Mouse (Mus musculus): ENCODE measurements at regions not wholly inside any gene's neighbourhood (a gene's known extent, or its start where the extent isn't known, plus 50 kb on each side); places are given as distances from the start of the nearest gene placed in this dataset.

DNA sequence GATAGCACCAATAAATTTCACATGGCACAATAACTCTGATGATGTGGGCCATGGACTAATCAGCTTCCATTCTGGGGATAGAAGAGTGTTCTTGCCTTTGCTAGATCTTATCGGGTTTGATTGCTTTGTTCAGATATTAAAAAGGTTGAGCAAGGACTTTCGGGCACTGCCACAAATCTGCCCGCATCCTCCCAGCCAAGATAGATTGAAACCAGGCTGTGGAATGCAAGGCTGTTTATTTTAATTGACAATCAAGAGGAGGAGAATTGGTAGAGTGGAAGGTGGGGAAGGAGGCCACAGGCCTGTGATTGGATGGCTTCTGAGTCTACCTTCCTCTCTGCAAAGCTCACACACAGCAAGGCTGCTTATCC, 106.5 kb upstream of the Cadm1 start:
- H3K4me2 ChIP-seq (ENCODE audit: low read length) = no peak overlapping the region
- H3K36me3 ChIP-seq (ENCODE audit: control insufficient read depth, insufficient read depth, low read length) = no peaks in the 10 kb centered on the region
- 0 out of 2 replicates have a peak, but pooled peaks cover 5% of the 10 kb centered on the region for H3K4me1 ChIP-seq (replicated peaks; ENCODE audit: control insufficient read depth, insufficient read depth, low read length)
- H3K27me3 ChIP-seq (replicated peaks; ENCODE audit: control insufficient read depth, insufficient read depth, low read length) = no peaks in the 10 kb centered on the region
- no peak overlapping the region for H3K9ac ChIP-seq (ENCODE audit: low read length)
- H3K4me3 ChIP-seq (ENCODE audit: low read depth, low read length) = no peak overlapping the region
- H3K27ac ChIP-seq (ENCODE audit: low read depth) = no peak overlapping the region
- WGBS = 72% methylated on average over 3 of the region's 3 CpGs
- no peak for ATAC-seq (replicated peaks; ENCODE audit: low FRiP score, low TSS enrichment, low read depth)
- H3K9me3 ChIP-seq (ENCODE audit: control insufficient read depth, low read length) = no peaks in the 10 kb centered on the region
- DNase-seq (ENCODE audit: low spot score) = no peak

DNA sequence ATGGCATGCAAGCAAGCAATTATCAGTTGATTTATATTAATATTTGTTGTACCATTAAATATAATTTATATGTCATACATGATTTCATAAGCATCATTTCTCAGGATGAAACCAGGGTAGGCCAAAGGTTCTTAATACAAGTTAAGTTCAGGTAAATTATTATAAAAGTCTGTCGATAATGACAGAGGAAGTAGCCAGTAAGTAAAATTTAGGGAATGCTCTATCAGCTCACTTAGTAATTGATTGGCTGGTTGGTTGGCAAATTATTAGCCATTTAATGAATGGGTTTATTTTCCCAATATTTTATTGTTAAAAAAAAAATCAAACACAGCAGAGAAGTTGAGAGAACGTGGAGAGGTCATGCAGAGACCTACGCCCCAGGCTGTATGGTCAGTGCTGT, 105.8 kb upstream of the Cadm1 start:
- H3K36me3 ChIP-seq (ENCODE audit: control insufficient read depth, insufficient read depth, low read length) = no peaks in the 10 kb centered on the region
- ATAC-seq (replicated peaks; ENCODE audit: low FRiP score, low TSS enrichment, low read depth) = no peak
- no peak overlapping the region for H3K4me3 ChIP-seq (ENCODE audit: low read depth, low read length)
- 0 out of 2 replicates have a peak, but pooled peaks cover 5% of the 10 kb centered on the region for H3K4me1 ChIP-seq (replicated peaks; ENCODE audit: control insufficient read depth, insufficient read depth, low read length)
- no peaks in the 10 kb centered on the region for H3K27me3 ChIP-seq (replicated peaks; ENCODE audit: control insufficient read depth, insufficient read depth, low read length)
- no peak for DNase-seq (ENCODE audit: low spot score)
- no peak overlapping the region for H3K9ac ChIP-seq (ENCODE audit: low read length)
- no peaks in the 10 kb centered on the region for H3K9me3 ChIP-seq (ENCODE audit: control insufficient read depth, low read length)
- H3K4me2 ChIP-seq (ENCODE audit: low read length) = no peak overlapping the region
- H3K27ac ChIP-seq (ENCODE audit: low read depth) = no peak overlapping the region
- 86% methylated on average over 3 of the region's 3 CpGs for WGBS

DNA sequence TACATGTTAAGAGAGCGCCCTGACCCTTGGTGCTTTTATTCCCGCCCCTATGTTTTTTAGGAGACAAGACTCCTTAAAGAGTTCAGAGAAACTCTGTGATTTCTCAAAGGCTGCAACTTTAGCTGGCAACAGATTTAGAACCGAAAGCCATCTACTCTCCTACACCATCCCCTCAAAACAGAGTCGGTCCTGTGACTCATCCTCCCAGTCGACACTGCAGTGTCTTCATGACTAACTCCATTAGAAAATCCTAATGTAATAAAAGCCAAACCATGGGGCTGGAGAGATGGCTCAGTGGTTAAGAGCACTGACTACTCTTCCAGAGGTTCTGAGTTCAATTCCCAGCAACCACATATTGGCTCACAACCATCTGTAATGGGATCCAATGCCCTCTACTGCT, 103.3 kb upstream of the Cadm1 start:
- Histone ChIP-seq H3K9me3 (ENCODE audit: control insufficient read depth, low read length) (no peaks in the 10 kb centered on the region), H3K4me2 (ENCODE audit: low read length) (no peak overlapping the region), H3K27me3 (replicated peaks; ENCODE audit: control insufficient read depth, insufficient read depth, low read length) (no peaks in the 10 kb centered on the region), H3K9ac (ENCODE audit: low read length) (no peak overlapping the region), H3K4me3 (ENCODE audit: low read depth, low read length) (no peak overlapping the region), H3K4me1 (replicated peaks; ENCODE audit: control insufficient read depth, insufficient read depth, low read length) (0 out of 2 replicates have a peak, but pooled peaks cover 5% of the 10 kb centered on the region), H3K27ac (ENCODE audit: low read depth) (no peak overlapping the region), H3K36me3 (ENCODE audit: control insufficient read depth, insufficient read depth, low read length) (no peaks in the 10 kb centered on the region)
- 81% methylated on average over 5 of the region's 5 CpGs for WGBS
- DNase-seq (ENCODE audit: low spot score) (no peak), ATAC-seq (replicated peaks; ENCODE audit: low FRiP score, low TSS enrichment, low read depth) (no peak)

DNA sequence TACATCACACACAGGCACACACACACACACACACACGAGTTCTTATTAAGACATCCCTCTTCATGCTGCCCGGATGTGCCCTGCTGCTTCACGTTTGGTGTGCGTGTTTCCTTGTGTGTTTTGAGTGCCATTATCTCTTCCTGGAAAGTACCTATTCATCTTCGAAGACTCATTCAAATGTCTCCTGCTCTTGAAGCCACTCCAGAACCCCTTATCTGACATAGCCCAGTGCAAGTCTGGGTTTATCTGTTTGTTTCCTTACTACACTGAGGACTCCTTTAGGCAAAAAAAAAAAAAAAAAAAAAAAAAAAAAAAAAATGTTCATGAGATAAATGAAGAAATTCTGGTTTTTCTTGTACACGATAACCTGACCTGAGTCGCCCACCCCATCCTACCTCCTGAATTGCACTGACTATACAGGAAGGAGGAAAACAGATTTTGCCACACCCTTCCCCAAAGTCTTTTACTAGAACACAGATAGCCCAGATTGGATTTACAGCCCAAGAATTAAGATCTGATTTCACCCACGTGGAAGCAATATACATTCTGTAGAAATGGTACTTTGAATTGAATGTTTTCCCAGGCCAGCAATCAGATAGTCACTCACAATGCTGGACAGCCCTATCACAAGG, 101.1 kb upstream of the Cadm1 start:
- no peak overlapping the region for H3K4me2 ChIP-seq (ENCODE audit: low read length)
- H3K36me3 ChIP-seq (ENCODE audit: control insufficient read depth, insufficient read depth, low read length) = no peaks in the 10 kb centered on the region
- ATAC-seq (replicated peaks; ENCODE audit: low FRiP score, low TSS enrichment, low read depth) (no peak), DNase-seq (ENCODE audit: low spot score) (no peak)
- no peak overlapping the region for H3K4me3 ChIP-seq (ENCODE audit: low read depth, low read length)
- H3K9ac ChIP-seq (ENCODE audit: low read length) = no peak overlapping the region
- H3K9me3 ChIP-seq (ENCODE audit: control insufficient read depth, low read length) = no peaks in the 10 kb centered on the region
- no peaks in the 10 kb centered on the region for H3K4me1 ChIP-seq (replicated peaks; ENCODE audit: control insufficient read depth, insufficient read depth, low read length)
- no peak overlapping the region for H3K27ac ChIP-seq (ENCODE audit: low read depth)
- H3K27me3 ChIP-seq (replicated peaks; ENCODE audit: control insufficient read depth, insufficient read depth, low read length) = no peaks in the 10 kb centered on the region
- 64% methylated on average over 8 of the region's 8 CpGs for WGBS

DNA sequence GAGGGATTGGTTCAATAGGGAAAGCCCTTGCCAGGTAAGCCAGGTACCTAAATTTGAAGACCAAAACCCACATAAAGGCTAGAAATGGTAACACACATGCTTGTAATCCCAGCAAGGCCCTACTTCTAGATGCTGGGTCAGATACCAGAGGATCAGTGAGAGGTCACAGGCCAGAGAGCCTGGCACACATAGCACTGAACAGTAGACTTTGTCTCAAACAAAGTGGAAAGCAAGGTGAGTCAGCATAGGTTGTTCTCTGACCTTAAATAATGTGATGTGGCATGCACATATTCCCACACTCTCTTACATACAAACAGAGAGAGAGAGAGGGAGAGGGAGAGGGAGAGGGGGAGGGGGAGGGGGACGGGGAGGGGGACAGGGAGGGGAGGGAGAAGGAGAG, 100.3 kb upstream of the Cadm1 start:
- Histone ChIP-seq H3K9ac (ENCODE audit: low read length) (no peak overlapping the region), H3K4me1 (replicated peaks; ENCODE audit: control insufficient read depth, insufficient read depth, low read length) (no peaks in the 10 kb centered on the region), H3K9me3 (ENCODE audit: control insufficient read depth, low read length) (no peaks in the 10 kb centered on the region), H3K27me3 (replicated peaks; ENCODE audit: control insufficient read depth, insufficient read depth, low read length) (no peaks in the 10 kb centered on the region), H3K4me2 (ENCODE audit: low read length) (no peak overlapping the region), H3K27ac (ENCODE audit: low read depth) (no peak overlapping the region), H3K4me3 (ENCODE audit: low read depth, low read length) (no peak overlapping the region), H3K36me3 (ENCODE audit: control insufficient read depth, insufficient read depth, low read length) (no peaks in the 10 kb centered on the region)
- ATAC-seq (replicated peaks; ENCODE audit: low FRiP score, low TSS enrichment, low read depth) (no peak), DNase-seq (ENCODE audit: low spot score) (no peak)
- no CpG with 5 or more reads among the region's 1 CpGs for WGBS

- no peak overlapping the region for H3K9ac ChIP-seq (ENCODE audit: low read length)
- H3K27ac ChIP-seq (ENCODE audit: low read depth) = no peak overlapping the region
- H3K4me2 ChIP-seq (ENCODE audit: low read length) = no peak overlapping the region
- H3K9me3 ChIP-seq (ENCODE audit: control insufficient read depth, low read length) = no peaks in the 10 kb centered on the region
- ATAC-seq (replicated peaks; ENCODE audit: low FRiP score, low TSS enrichment, low read depth) = no peak
- H3K36me3 ChIP-seq (ENCODE audit: control insufficient read depth, insufficient read depth, low read length) = no peaks in the 10 kb centered on the region
- 83% methylated on average over 4 of the region's 4 CpGs for WGBS
- DNase-seq (ENCODE audit: low spot score) = no peak
- H3K4me3 ChIP-seq (ENCODE audit: low read depth, low read length) = no peak overlapping the region
- H3K4me1 ChIP-seq (replicated peaks; ENCODE audit: control insufficient read depth, insufficient read depth, low read length) = no peaks in the 10 kb centered on the region
- H3K27me3 ChIP-seq (replicated peaks; ENCODE audit: control insufficient read depth, insufficient read depth, low read length) = no peaks in the 10 kb centered on the region
Measured at GRCm38 (mm10) chr9:47432715-47433114, 97.3 kb upstream of the Cadm1 start.

GRCm38 (mm10) chr9:47433185-47433584, 96.8 kb upstream of the Cadm1 start:
- no peak for DNase-seq (ENCODE audit: low spot score)
- H3K27ac ChIP-seq (ENCODE audit: low read depth) = no peak overlapping the region
- no peak overlapping the region for H3K4me2 ChIP-seq (ENCODE audit: low read length)
- H3K9me3 ChIP-seq (ENCODE audit: control insufficient read depth, low read length) = no peaks in the 10 kb centered on the region
- no peaks in the 10 kb centered on the region for H3K4me1 ChIP-seq (replicated peaks; ENCODE audit: control insufficient read depth, insufficient read depth, low read length)
- no peak overlapping the region for H3K4me3 ChIP-seq (ENCODE audit: low read depth, low read length)
- H3K27me3 ChIP-seq (replicated peaks; ENCODE audit: control insufficient read depth, insufficient read depth, low read length) = no peaks in the 10 kb centered on the region
- H3K36me3 ChIP-seq (ENCODE audit: control insufficient read depth, insufficient read depth, low read length) = no peaks in the 10 kb centered on the region
- WGBS = 55% methylated on average over 2 of the region's 2 CpGs
- H3K9ac ChIP-seq (ENCODE audit: low read length) = no peak overlapping the region
- no peak for ATAC-seq (replicated peaks; ENCODE audit: low FRiP score, low TSS enrichment, low read depth)

DNA sequence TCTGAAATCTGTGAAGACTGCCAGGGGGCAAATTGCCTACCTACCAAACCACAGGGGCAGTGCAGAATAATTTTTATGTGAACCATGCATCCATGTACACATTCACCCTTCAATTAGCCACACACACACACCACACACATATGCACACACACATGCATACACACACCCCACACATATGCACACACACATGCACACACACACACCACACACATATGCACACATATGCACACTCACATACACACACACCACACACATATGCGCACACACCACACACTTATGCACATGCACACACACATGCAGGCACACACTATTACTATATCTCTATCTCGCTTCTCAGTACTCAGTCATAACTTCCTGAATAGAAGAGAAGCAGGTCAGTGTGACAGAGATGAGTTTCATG, 95.9 kb upstream of the Cadm1 start:
- H3K9ac ChIP-seq (ENCODE audit: low read length) = no peak overlapping the region
- H3K4me3 ChIP-seq (ENCODE audit: low read depth, low read length) = no peak overlapping the region
- no peaks in the 10 kb centered on the region for H3K9me3 ChIP-seq (ENCODE audit: control insufficient read depth, low read length)
- no peaks in the 10 kb centered on the region for H3K27me3 ChIP-seq (replicated peaks; ENCODE audit: control insufficient read depth, insufficient read depth, low read length)
- no peak overlapping the region for H3K27ac ChIP-seq (ENCODE audit: low read depth)
- H3K4me2 ChIP-seq (ENCODE audit: low read length) = no peak overlapping the region
- 84% methylated on average over 2 of the region's 2 CpGs for WGBS
- no peak for ATAC-seq (replicated peaks; ENCODE audit: low FRiP score, low TSS enrichment, low read depth)
- DNase-seq (ENCODE audit: low spot score) = no peak
- no peaks in the 10 kb centered on the region for H3K4me1 ChIP-seq (replicated peaks; ENCODE audit: control insufficient read depth, insufficient read depth, low read length)
- H3K36me3 ChIP-seq (ENCODE audit: control insufficient read depth, insufficient read depth, low read length) = no peaks in the 10 kb centered on the region

- no peak for DNase-seq (ENCODE audit: low spot score)
- no peak for ATAC-seq (replicated peaks; ENCODE audit: low FRiP score, low TSS enrichment, low read depth)
- 67% methylated on average over 4 of the region's 4 CpGs for WGBS
- Histone ChIP-seq H3K9ac (ENCODE audit: low read length) (no peak overlapping the region), H3K36me3 (ENCODE audit: control insufficient read depth, insufficient read depth, low read length) (no peaks in the 10 kb centered on the region), H3K4me3 (ENCODE audit: low read depth, low read length) (no peak overlapping the region), H3K9me3 (ENCODE audit: control insufficient read depth, low read length) (no peaks in the 10 kb centered on the region), H3K27me3 (replicated peaks; ENCODE audit: control insufficient read depth, insufficient read depth, low read length) (no peaks in the 10 kb centered on the region), H3K4me1 (replicated peaks; ENCODE audit: control insufficient read depth, insufficient read depth, low read length) (no peaks in the 10 kb centered on the region), H3K27ac (ENCODE audit: low read depth) (no peak overlapping the region), H3K4me2 (ENCODE audit: low read length) (no peak overlapping the region)
Measured at GRCm38 (mm10) chr9:47438976-47439375, 91.0 kb upstream of the Cadm1 start.
